Mouse (Mus musculus) right cerebral cortex, postnatal 4 days (tissue): ENCODE measurements around the gene Prkci.
A peak's percentile ranks its signal among the peaks of the same experiment; 100 is the strongest.

Experiments used
- DNase-seq: peaks from one replicate; pipeline ENCODE4 v3.0.0-alpha.2; 2022

Gene Prkci

DNA sequence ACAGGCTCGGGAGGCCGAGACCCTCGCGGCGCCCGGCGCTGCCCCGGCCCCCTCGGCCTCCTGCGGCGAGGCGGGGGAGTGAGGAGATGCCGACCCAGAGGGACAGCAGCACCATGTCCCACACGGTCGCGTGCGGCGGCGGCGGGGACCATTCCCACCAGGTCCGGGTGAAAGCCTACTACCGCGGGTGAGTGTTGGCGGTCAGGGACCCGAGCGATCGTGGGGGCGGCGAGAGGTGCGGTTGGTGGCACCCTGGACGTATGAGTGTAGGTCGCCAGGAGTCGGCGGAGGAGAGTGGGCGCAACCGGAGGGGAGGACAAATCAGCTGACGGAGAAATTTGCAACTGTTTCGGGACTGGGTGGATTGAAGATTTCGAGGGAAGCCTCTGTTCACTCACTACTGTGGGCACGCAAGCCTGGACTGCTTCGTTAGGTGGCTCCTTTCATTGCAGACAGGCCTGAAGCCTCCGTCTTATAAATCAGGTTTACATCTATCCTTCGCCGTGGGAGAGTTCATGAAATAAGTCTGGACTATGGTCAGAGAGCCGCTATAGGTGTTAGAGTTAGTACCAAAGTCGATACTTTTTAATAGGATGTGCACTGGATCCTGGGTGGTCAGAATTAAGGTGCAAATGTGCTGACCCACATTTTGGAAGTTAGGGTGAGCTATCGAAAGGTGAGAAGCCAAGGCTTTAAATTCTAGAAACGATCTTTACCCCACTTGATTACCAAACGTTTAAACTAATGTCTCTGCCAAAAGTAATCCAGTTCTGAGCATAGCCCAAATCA is 546 bp downstream of the Prkci start:
- no peak for DNase-seq

DNA sequence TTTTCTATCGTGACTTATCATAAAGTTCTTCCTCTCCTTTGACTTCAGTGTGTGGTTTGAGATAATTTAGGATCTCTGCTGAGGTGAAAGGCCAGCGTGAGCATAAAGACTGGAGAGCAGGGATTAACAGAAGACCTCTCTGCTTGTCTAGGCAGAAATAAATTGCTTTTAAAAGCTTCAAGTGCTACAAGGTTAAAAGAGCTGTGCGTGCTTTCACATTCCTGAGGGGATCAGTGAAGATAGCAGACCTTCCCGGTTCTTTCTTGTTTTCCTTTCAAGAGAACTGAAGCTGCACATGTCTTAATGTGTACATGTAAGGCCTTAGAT is 1.1 kb downstream of the Prkci start:
- no peak for DNase-seq

DNA sequence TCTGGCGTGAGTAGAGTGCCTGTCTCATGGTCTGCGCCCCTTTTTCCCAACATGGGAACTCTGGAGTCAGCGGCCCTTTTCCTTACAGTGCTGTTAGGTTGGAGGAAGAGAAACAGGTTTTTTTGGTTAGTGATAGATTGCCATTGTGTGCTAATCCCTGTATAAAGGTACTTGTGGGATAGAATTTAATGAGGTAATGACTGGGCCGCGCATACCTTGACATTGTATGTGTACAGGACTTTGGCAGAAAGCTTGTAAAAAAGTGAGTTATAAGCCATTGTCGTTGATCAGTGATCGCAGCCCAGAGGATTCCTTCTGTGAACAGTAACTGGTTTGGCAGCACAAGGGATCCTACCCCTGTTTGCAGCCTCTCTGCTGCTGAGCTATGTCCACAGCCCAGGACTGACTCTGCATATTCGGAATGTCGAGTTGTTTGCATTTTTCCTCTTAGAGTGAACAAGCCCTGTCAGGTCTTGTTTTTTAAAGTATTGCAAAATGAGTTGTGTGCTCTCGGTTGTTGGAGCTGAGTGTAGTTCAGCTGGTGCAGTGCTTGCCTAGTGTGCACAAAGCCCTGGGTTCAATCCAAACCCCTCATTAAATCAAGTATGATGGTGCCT is 4.0 kb downstream of the Prkci start:
- DNase-seq: no peak

DNA sequence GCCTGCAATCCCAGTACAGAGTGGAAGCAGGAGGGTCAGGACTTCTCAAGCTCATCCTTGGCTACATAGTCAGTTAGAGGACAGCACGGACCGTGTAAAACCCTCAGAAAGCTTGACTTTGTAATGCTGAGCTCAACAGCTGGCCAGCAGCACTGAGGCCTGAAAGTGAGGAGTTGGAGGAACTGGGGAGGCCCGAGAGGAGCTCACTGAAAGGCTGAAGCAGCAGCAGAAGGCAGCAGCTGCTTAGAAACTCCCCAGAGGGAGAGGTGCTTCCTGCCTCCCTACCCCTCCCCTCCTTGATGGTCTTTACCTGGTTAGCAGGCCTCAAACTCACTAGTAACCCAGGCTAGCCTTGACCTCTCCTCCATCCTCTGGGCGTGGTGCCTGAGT is 4.5 kb downstream of the Prkci start:
- DNase-seq: no peak

DNA sequence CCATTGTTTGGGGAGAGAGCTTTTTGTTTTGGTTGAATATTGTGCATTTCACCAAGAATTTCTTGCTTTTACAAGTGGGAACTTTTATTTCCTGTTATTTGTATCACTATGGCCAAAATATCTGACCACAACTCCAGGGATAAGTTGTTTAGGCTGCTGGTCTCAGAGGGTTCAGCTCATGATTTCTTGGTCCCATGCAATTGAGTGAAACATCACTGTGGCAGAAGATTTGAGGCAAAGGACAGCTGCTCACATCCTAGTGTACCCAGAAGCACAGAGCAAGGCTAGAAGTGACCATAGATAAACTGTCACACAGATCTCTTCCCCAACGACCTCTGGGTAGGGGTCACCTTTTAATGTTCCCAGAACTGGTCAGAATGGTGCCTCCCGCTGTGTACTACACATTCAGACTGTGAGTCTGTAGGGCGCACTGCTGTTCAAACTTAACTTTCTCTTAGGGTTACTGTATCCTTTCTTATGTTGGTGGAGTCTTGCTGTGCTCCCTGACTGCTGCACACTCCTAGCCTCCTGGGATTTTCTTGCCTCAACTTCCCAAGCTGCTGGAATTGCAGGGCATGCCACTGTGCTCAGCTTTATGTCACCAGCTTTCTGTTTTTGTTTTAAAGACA is 5.6 kb downstream of the Prkci start:
- DNase-seq: no peak

DNA sequence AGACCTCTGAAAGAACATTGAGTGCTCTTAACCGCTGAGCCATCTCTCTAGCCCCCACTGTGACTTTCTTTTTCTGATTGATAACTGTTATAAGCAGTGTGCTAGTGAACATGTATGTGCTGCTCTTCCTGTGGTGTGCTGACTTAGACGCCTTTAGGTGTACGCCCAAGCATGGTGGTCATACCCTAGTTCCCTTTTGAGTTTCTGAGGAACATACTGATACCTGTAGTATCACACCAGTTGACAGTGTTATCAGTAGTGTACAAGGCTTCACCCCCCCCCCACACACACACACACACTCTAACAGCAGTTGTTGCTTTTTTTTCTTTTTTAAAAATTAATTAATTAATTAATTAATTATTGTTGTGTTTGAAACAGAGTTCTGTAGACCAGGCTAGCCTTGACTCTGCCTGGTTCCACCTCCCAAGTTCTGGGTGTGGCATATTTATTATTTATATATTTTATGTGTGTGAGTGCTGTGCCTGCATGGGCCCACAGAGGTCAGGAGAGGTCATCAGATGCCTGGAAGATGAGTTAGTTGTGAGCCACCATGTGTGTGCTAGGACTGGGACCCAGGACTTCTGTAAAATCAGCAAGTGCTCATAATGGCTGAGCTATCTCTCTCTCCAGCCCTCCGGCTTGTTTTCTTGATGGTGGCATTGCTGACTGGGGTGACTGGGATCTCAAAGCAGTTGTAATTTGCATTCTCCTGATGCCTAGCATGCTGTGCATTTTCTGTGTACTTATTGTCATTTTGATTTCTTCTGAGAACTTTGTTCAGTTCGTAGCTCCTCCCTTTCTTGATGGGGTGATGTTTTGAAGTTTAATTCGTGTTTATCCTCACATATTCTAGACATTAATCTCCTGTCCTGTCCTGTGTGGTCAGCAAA is 9.0 kb downstream of the Prkci start:
- no peak for DNase-seq

DNA sequence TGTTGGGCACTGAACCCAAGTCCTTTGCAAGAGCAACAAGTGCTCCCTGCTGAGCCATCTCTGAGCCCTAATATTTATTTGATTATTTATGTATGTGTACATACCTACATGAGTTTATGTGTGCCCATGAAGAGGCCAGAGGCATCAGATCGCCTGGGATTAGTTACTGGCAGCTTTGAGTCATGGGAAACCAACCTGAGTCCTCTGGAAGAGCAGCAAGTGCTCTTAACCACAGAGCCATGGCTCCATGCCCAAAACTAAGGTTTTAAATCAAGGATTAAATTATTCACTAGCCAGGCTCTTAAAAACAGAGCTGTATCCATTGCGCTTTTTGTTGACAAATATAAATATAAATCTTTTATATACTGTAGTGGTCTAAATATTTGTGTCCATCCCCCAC is 18.8 kb downstream of the Prkci start:
- DNase-seq: no peak

DNA sequence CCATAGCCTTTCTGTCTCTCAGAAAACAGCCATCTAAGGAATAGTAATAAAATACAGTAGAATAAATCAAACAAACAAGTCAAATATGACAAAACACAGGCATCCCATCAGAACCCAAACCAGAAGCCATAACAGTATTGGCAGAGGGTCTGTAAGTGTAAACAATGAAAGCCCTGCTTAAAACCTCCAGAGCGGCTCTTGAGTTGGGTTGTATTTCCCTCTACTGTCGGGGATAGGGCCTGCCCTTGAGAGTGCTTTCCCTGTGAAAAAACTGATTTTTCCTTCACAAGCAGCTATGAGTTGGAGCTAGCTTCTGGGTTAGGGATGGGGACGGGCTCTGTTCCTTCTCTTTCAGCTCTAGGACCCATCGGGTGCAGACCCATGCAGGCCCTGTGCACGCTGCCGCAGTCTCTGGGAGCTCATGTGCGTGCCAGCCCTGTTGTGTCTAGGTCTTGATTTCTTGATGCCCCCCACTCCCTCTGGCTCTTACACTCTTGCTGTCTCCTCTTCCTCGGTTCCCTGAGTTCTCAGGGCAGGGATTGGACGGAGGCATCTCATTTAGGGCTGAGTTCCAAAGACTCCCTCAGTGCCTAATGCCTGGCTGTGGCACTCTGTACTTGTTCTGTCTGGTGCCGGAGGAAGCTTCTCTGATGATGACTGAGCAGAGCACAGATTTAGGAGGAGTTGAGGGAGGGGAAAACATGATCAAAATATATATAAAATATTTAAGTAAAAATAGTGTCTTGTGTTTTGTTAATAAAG is 20.3 kb downstream of the Prkci start:
- no peak for DNase-seq

DNA sequence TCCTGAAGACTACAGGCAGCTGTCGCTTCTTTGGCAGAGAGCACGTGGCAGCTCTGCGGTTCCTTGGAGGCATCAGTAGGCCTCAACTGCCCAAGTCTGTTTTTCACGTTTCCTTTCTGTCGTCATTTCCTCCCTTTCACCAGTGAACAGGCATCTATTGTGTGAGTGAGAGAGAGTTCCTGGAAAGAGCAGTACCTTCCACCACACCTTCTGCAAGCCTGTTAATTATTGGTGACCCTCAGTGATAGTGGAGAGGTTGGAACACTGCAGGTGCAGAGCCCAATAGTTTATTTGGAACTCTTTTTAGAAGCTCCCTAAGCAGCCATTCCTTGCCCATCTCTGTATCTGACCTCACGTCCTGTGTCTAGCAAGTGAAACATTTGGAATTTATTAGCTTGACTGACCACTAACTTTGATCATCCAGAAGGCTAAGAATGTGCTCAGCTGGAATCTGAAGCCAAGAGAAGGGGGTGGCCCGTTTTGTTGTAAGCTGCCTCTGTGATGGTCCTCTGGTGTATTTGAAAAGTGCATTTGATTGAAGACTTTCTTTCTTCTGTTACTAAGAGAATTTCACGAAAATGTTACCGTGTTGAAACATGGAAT is 21.1 kb downstream of the Prkci start:
- no peak for DNase-seq

DNA sequence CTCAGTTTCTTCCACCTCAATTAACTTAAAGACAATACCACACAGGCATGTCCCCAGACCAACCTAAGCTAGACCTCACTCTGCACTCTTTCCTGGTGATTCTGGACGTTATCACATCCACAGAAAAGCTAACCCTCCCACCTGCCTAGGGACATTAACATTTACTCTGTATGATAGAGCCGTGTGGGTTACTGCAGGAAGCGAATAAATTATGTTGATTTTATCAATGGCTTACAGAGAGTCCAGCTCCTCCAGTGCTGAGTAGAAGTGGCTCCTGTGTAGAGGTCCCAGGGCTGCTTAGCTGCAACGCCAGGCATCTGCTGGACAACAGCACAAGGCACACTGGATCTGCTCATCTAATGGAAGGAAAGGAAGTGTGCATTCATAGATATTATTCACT is 22.1 kb downstream of the Prkci start:
- DNase-seq: no peak

DNA sequence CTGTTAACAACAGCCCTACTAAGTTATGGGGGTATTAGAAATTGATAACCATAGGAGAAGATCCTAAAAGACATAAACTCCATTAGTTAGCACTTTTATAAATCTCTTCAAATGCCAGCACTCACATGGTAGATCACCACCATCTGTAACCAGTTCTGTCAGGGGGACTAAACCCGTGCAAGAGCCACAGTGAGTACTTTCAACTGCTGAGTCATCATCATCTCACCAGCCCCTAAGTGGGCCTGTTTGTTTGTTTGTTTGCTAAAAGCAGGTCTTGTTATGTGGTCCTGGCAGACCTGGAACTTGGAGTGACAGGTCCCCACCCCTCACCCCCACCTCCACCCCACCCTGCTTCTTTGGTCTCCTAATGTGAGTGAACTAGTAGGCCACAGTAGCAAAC is 23.7 kb downstream of the Prkci start:
- DNase-seq: no peak

DNA sequence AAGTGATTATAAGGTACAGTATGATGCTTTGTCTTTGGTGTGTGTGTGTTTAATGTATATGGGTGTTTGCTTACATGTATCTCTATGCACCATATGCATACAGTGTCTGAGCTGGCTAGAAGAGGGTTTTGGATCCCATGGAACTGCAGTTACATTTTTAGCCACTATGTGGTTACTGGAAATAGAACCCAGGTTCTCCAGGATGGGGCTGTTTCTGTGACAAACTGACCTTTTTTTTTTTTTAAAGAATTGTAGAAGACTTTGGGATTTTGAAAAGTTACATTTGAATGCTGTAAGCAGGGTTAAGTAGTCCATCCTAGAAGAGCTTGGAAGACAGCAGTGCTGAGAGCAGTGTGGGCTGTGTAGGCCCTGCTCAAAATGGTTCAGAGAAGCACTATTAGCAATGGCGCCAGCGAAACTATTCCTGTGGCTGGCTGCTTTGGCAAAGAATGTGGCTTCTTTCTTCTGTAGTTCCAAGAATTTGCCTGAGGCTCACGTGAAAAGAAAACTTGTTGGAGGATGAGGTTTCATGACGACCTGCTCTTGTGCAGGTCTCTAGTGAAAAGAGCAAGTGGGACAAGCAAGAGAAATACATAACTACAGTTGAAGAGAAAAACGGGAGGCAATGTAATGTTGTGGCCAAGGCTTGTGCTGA is 24.4 kb downstream of the Prkci start:
- no peak for DNase-seq

DNA sequence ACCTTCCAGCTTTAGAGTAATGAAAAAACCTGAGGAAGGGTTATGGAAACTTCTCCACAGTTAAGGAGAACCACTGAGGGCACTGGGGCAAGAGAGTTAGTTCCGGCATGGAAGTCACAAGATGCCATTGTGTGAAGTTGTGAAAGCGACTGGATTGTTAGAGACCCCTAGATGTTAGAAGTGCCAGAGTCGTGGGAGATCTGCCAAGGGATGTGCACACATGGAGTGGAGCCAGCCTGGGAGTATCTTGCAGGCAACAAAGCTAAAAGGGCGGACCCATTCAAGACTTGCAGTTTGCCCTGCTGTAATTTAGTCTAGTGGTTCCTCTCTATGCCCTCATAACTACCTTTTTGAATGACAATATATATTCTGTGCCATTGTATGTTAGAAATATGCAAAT is 25.1 kb downstream of the Prkci start:
- no peak for DNase-seq

DNA sequence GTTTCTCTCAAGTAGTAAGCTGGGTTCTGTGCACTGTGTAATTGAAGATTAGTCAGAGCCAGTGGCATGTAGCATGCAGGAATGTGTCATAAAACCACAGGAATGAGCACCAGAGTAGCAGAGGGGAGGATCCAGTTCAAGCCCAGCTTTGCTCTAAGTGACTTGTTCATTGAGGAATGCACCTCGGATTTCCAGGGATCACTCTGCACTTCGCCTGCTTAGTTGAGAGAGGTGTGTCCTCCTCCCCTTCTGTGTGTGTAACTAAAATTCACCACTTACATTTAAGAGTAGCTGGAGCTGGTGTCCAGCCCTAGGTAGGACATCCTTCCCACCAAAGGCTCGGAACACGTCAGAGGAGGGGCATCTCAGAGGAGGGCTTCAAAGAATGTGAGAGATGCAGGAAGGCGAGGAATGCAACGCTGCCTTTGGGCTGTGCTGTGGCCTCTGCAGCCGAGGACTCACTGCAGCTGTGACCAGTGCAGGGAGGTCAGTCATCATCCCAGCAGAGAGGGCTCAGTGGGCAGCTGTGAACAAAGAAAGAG is 27.4 kb downstream of the Prkci start:
- DNase-seq: no peak

DNA sequence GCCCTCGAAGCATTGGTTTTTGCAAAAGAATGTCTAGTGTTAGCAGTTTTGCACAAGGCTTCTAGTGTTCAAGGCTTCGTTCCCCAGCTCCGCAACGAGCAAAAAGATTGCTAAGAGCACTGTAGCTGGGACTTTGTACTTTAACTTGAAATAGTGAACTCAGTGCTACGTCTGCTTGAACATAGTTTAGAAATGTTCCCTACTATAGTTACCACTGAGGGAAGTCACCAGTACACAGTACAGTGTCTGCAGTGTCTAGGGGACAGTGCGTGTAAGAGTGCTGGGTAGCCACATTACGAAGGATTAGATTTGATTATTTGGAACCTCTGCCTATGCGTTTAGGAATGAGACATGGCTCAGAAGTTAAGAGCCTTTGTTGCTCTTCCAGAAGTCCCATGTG is 32.2 kb downstream of the Prkci start:
- DNase-seq: no peak

DNA sequence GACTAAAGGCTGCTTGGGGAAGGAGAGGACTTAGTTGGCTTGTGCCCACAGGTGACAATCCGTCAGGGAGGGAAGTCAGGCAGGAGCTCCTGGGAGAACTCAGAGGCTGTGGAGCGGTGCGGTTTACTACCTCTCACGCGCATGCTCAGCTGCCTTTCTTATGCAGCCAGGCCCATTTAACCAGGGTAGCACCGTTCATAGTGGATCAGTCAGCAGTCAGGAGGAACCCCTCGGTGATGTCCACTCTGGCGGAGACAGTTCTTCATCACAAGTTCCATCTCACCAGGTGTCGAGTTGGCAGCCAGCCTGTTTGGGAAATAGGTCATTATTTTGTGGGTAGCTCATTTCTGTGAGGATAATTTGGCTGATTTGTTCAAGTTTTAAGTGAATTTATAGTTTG is 36.1 kb downstream of the Prkci start:
- no peak for DNase-seq

DNA sequence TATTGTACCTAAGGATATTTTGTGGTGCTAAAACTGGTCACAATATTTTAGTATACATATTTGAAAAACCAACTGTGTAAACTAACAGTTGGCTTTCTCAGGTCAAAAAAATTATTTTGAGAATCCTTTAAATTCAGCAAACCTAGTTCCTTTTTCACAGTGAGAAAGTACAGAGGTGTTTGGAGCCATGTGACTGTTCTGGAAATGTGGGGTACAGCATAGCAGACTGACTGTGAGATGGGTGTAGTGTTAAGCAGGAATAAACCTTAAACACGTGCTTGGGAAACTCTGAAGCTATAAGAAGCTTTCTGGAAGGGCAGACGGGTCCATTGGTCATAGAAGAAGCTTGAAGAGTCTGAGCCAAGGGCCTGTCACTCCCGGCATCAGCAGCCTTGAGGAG is 38.1 kb downstream of the Prkci start:
- no peak for DNase-seq

DNA sequence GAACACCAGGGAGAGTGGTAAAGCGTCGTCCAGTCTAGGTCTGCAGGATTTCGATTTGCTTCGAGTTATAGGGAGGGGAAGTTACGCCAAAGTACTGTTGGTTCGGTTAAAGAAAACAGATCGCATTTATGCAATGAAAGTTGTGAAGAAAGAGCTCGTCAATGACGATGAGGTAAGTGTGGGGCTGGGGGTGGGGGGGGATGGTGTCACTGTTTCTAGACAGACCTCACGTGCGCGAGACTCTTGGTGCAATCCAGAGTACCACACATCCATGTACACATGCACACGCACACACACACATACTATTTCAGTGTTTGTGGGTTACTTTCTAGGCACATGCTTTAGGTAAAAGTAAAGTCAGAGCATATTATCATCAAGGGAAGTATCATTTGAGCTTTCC is 42.3 kb downstream of the Prkci start:
- no peak for DNase-seq

DNA sequence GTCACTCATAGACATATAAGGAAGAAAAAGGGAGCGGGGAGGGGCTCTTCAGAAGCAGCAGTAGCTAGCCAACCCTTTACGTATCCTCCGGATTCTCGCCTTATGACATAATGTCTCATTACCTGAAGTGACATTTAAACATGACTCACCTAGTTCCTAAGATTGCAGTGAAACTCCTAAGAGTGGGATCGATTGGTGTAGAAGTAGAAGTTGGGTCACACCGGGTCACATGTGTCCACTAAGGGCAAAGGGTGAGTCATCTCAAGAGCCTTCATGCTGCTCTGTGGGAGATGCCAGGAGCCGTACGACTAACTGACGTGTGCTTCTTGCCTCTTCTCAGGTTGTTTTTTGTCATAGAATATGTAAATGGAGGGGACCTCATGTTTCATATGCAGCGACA is 43.1 kb downstream of the Prkci start:
- no peak for DNase-seq

DNA sequence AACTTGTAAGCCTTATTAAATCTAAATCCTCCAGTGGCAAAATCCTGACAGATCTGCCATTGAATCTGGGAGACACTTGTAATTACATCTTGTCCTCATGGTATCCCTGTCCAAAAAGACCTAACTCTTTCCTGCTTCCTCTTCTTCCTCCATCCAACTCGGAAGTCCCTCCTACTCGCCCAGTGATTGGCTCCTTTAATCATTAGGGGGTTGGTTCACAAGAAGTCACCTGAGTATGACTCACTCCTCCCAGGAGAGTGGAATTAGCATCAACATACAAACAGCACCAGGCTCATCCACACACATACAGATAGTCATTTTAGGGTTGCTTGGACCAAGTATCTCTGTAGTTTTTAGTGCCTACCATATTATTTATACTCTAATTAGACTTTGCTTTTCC is 47.4 kb downstream of the Prkci start:
- DNase-seq: no peak

DNA sequence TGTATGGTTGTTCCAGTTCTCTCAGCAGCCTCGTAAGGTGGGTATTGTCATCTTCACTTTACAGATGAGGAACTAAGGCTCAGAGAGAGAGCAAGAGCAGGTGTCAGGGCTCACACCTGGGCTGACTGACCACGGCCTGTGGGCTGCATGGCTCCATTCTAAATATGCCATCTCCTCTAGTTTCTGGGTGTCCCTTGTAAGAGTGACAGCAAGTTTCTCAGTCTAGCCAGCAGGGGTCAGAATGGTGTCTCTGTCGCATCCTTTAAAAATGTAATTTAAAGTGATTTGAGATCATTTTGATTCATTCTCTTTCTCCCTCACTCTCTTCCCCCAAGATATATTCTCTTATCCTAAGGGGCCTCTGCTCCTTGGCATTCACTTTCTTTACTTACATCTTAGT is 51.7 kb downstream of the Prkci start:
- DNase-seq: peak; percentile 12

DNA sequence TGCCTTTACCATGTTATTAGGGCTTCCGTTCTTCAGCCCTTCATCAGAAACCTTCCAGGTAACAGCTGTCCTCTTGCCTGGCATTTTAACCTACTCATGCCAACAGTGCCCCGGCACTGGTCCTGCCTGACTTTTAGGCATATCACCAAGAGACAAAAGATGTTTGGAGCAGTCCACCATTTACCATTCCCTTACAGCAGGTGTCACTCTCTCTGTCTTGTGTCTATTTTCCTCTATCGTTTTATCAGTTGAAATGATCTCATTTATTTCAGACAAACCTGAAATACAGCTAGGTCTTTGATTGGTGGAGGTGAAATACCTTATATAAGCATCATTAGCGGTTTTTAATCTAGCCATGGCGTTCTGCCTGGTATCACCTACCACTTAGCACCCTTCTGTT is 53.5 kb downstream of the Prkci start:
- DNase-seq: no peak
